8 mouse cellular contexts compared by ENCODE assay signal in genomic region chr13:56134031-56134430, GRCm38 (mm10). TPM values are rescaled to one million over a fixed set of nuclear protein-coding genes. Genes with fewer than 3 reads are reported as not detected.
DNase-seq lines count a peak whose midpoint lies in the region; ATAC-seq and TF ChIP-seq lines count a peak whose summit lies in the region.

No protein-coding gene starts in this region.

- peaks cover 51% of the 10 kb centered on the region for H3K79me3 ChIP-seq in C2C12 (ENCODE audit: low read depth)

- H3K9ac ChIP-seq in forebrain, embryonic 15.5 days (replicated peaks), result peak overlapping the region; percentile 96
- 0 out of 2 replicates have a peak overlapping the region, but pooled peaks have one; percentile 83 for H3K9ac ChIP-seq in liver, embryonic 15.5 days

- peak overlapping the region; percentile 83 for H3K4me3 ChIP-seq in C2C12 (ENCODE audit: insufficient read depth, poor library complexity, severe bottlenecking)
- peak overlapping the region; percentile 99 for H3K4me3 ChIP-seq in forebrain, embryonic 15.5 days
- H3K4me3 ChIP-seq in liver, embryonic 15.5 days (replicated peaks), result peak overlapping the region; percentile 85

- H3K4me2 ChIP-seq in forebrain, embryonic 15.5 days (replicated peaks), result peak overlapping the region; percentile 80
- H3K4me2 ChIP-seq in liver, embryonic 15.5 days, result peak overlapping the region; percentile 88

- peaks cover 25% of the 10 kb centered on the region for H3K4me1 ChIP-seq in forebrain, embryonic 15.5 days
- peaks cover 54% of the 10 kb centered on the region for H3K4me1 ChIP-seq in liver, embryonic 15.5 days (replicated peaks)

- H3K36me3 ChIP-seq in C2C12 (ENCODE audit: control insufficient read depth, insufficient read depth), result peaks cover 21% of the 10 kb centered on the region
- no peaks in the 10 kb centered on the region for H3K36me3 ChIP-seq in forebrain, embryonic 15.5 days
- no peaks in the 10 kb centered on the region for H3K36me3 ChIP-seq in liver, embryonic 15.5 days (replicated peaks)

- DNase-seq in heart, adult 11 months, result peak; percentile 70
- no peak for DNase-seq in heart, postnatal 4 days
- DNase-seq in urinary bladder, adult 2 months (ENCODE audit: low spot score), result no peak
- DNase-seq in gastrocnemius, adult 8-10 months (ENCODE audit: low spot score in 2 of 2), result no peak

- no peaks in the 10 kb centered on the region for H3K27me3 ChIP-seq in C2C12 (ENCODE audit: control insufficient read depth, insufficient read depth, insufficient read length)
- 0 out of 2 replicates have a peak, but pooled peaks cover 2% of the 10 kb centered on the region for H3K27me3 ChIP-seq in forebrain, embryonic 15.5 days
- no peaks in the 10 kb centered on the region for H3K27me3 ChIP-seq in liver, embryonic 15.5 days

- no peak for TF ChIP-seq CTCF in C2C12 (IDR thresholded peaks at IDR 0.05; ENCODE audit: control insufficient read depth, insufficient read depth, insufficient read length)

- WGBS in forebrain, embryonic 15.5 days, result 37% methylated on average over 5 of the region's 5 CpGs
- 17% methylated on average over 5 of the region's 5 CpGs for WGBS in liver, embryonic 15.5 days (ENCODE audit: insufficient replicate concordance)

- no peaks in the 10 kb centered on the region for H3K9me3 ChIP-seq in forebrain, embryonic 15.5 days
- no peaks in the 10 kb centered on the region for H3K9me3 ChIP-seq in liver, embryonic 15.5 days (replicated peaks)

- no peak overlapping the region for H3ac ChIP-seq in C2C12 (ENCODE audit: control insufficient read depth, insufficient read length, low read depth)

- H3K79me2 ChIP-seq in C2C12 (ENCODE audit: control insufficient read depth, insufficient read depth), result peaks cover 66% of the 10 kb centered on the region

- H3K27ac ChIP-seq in forebrain, embryonic 15.5 days (replicated peaks), result no peak overlapping the region
- peak overlapping the region; percentile 75; the same call in 1 of the 2 replicates for H3K27ac ChIP-seq in liver, embryonic 15.5 days (replicated peaks)

- no peak for ATAC-seq in forebrain, embryonic 15.5 days (replicated peaks)
- no peak for ATAC-seq in liver, embryonic 15.5 days (ENCODE audit: insufficient read depth)
- no peak for ATAC-seq in monocyte, adult 5-6 weeks (replicated peaks; ENCODE audit: insufficient number of reproducible peaks, low FRiP score, low TSS enrichment, poor library complexity, severe bottlenecking)

TF ChIP-seq in C2C12, 6 proteins besides CTCF, POLR2A, EP300 and RAD21:
- no peak for TF ChIP-seq MAX (IDR thresholded peaks at IDR 0.05)
- TF ChIP-seq MYOG (IDR thresholded peaks at IDR 0.05; ENCODE audit: control insufficient read depth, extremely low read depth, insufficient read length), result no peak
- TF ChIP-seq USF1 (IDR thresholded peaks at IDR 0.05; ENCODE audit: low read depth), result no peak
- no peak for TF ChIP-seq CEBPB (IDR thresholded peaks at IDR 0.05; ENCODE audit: low read depth)
- TF ChIP-seq MYOD1 (IDR thresholded peaks at IDR 0.05; ENCODE audit: control insufficient read depth, insufficient read length, low read depth), result no peak
- no peak for TF ChIP-seq FOSL1 (IDR thresholded peaks at IDR 0.05; ENCODE audit: insufficient read depth, low read length, poor library complexity, severe bottlenecking)

RNA-seq across cellular contexts. Expression of gene H2afy, which starts 2.1 kb away (rescaled TPM):
- total RNA-seq in heart, postnatal 4 days (2021), result 10 to 100 TPM; 84.6 to 91.3 TPM
- polyA plus RNA-seq in C2C12 (2012; fragmentation: generic; extraction: Trizol), result 94.5 TPM
- polyA plus RNA-seq in forebrain, embryonic 15.5 days (2015; fragmentation: Nextera tagmentation; extraction: Ambion mirVana), result 424 and 456 TPM in 2 replicates
- 83.7 and 87.4 TPM in 2 replicates for polyA plus RNA-seq in liver, embryonic 15.5 days (2015; fragmentation: Nextera tagmentation; extraction: Ambion mirVana)
- total RNA-seq in monocyte, adult 5-6 weeks (2017), result 218 to 284 TPM (median 219 TPM) in 3 replicates
- 141 and 146 TPM in 2 replicates for polyA plus RNA-seq in urinary bladder, adult 2 months (2012; rRNA removed)
- 10 to 100 TPM; 56.9 to 69.8 (median 60.2) TPM for total RNA-seq in gastrocnemius, adult 8-10 months (2022)

RNA-seq across cellular contexts. Expression of gene Tifab, which starts 44.7 kb away (rescaled TPM):
- total RNA-seq in heart, postnatal 4 days (2021), result under 1 TPM; 0.65 to 0.69 TPM
- not detected for polyA plus RNA-seq in C2C12 (2012; fragmentation: generic; extraction: Trizol)
- polyA plus RNA-seq in forebrain, embryonic 15.5 days (2015; fragmentation: Nextera tagmentation; extraction: Ambion mirVana), result 0.87 and 1.0 TPM in 2 replicates
- polyA plus RNA-seq in liver, embryonic 15.5 days (2015; fragmentation: Nextera tagmentation; extraction: Ambion mirVana), result 8.3 and 8.9 TPM in 2 replicates
- 26.6 to 48.8 TPM (median 47.3 TPM) in 3 replicates for total RNA-seq in monocyte, adult 5-6 weeks (2017)
- 1.9 and 3.4 TPM in 2 replicates for polyA plus RNA-seq in urinary bladder, adult 2 months (2012; rRNA removed)
- under 1 TPM in 2 of 4 experiments, not detected in 2; 0.15 to 0.22 TPM for total RNA-seq in gastrocnemius, adult 8-10 months (2022)
